Mouse (Mus musculus) left cerebral cortex, adult 11 months (tissue): ENCODE data around the gene Gm5580.
"Not testable (repeated sequence)": the region's sequence is repeated elsewhere in the genome, so short reads cannot be mapped to it uniquely, and the experiment has no call there.

Experiments
- DNase-seq: peaks from one replicate; pipeline ENCODE4 v3.0.0; 2022; ENCODE audit warnings: low spot score

The Gm5580 gene

GRCm38 (mm10) chr6:116550841-116551240, at the start of gene Gm5580:
Gene Gm5580 (plus strand): TSS chr6:116551141.
- DNase-seq: not testable (repeated sequence)

- DNase-seq: not testable (repeated sequence)
Measured at GRCm38 (mm10) chr6:116506302-116507003, 44.5 kb upstream of the Gm5580 start, which contains the start of gene Olfr212. Gene Olfr212 (plus strand): TSS chr6:116506516.

GRCm38 (mm10) chr6:116514832-116515231, 36.1 kb upstream of the Gm5580 start:
- no peak for DNase-seq

GRCm38 (mm10) chr6:116538156-116538555, 12.8 kb upstream of the Gm5580 start, which contains the start of gene Olfr213:
Gene Olfr213 (plus strand): TSS chr6:116538456.
- no peak for DNase-seq

GRCm38 (mm10) chr6:116542500-116542899, 8.4 kb upstream of the Gm5580 start:
- no peak for DNase-seq

DNA sequence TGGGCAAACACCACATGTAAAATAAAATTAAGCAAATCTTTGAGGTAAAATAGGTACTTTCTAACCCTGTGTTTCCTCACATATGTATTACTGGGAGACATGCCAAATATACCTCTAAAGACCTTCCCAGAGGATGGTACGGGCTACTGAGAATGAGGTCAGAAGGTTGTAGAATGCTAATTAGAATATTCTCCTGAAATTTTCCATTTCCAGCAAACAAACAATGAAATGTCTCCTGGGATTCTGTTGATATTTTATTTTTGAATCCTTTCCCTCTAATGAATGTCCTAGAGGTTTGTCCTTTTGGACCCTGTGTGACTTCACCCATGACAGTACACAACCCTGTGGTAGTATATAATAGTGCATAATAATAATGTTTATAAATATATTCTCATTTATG, 3.0 kb downstream of the Gm5580 start, which contains the start of gene Olfr214:
Olfr214 (plus strand) TSS at position 301 of the 400 bp plus-strand sequence.
- no peak for DNase-seq

DNA sequence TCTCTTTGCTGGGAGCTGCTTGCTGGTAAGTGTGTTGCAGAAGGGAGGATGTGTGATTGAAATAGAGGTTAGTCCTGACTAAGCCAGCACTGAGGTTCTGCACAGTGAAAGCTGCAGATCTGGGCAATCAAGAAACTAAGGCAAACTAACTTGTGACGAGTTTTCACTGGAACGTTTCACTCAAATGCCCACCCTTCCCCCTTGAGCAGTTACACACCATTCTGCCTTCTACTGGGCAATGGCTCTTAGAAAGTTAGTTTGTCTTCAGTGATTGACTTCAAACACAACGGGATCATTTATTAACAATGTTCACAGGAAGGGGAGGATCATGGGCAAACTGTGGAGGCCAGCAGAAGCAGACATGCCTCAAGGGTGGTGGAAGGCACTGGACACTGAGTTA, 4.0 kb downstream of the Gm5580 start:
- DNase-seq: no peak

DNA sequence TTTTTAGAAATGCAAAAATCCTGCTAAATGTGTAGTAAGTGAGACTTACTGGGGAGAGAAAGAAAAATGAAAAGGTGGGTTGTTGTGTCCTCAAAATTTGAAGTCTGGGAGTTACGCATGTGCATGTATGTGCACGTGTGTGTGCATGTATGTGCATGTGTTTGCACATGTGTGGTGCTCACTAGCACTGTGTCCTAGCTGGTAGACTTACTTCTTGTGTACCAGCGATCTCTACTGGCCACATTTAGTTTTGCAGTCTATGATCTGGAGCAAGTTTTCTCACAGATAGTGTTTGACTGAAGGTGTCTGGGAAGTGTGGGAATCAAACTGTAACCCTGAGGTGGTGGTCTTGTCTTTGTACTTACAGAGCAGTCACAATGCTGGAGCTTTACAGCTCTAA, 18.9 kb downstream of the Gm5580 start:
- no peak for DNase-seq

GRCm38 (mm10) chr6:116584095-116584494, 33.2 kb downstream of the Gm5580 start, which contains the start of gene Olfr215:
Gene Olfr215 (minus strand): TSS chr6:116584195.
- DNase-seq: no peak

DNA sequence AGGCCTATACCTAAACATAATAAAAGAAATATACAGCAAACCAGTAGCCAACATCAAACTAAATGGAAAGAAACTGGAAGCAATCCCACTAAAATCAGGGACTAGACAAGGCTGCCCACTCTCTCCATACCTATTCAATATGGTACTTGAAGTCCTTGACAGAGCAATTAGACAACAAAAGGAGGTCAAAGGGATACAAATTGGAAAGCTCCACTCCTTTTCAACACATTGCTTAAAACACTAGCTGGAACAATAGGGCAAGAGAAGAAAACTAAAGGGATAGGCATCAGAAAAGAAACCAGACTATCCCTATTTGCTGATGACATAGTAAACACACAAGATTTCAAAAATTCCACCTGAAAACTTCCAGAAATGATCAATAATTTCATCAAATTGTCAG, 50.0 kb downstream of the Gm5580 start:
- not testable (repeated sequence) for DNase-seq
